Mouse (Mus musculus): ENCODE data around the gene Fli1. TPM values are rescaled to one million over a fixed set of nuclear protein-coding genes. Genes with fewer than 3 reads are reported as not detected.

Fli1 gene
- polyA plus RNA-seq, 1 experiment from 2014 or later = 23.4 TPM

- WGBS = 30% methylated on average over 3 of the region's 3 CpGs
- Histone ChIP-seq H3K27me3 (ENCODE audit: control insufficient read depth, insufficient read depth, low read length) (no peaks in the 10 kb centered on the region), H3K9me3 (replicated peaks; ENCODE audit: control insufficient read depth, low read length) (no peaks in the 10 kb centered on the region), H3K4me3 (ENCODE audit: low read length) (no peak overlapping the region), H3K9ac (ENCODE audit: low read length) (no peak overlapping the region), H3K36me3 (ENCODE audit: control insufficient read depth, insufficient read depth) (no peaks in the 10 kb centered on the region), H3K27ac (ENCODE audit: low read length) (peak overlapping the region; percentile 50), H3K4me2 (ENCODE audit: low read depth, low read length) (no peak overlapping the region), H3K4me1 (ENCODE audit: control insufficient read depth, insufficient read depth, low read length) (peaks cover 30% of the 10 kb centered on the region)
- ATAC-seq (replicated peaks; ENCODE audit: extremely low read depth, insufficient read depth, low FRiP score) = no peak
These were observed 21.3 kb downstream of the Fli1 start for GRCm38 (mm10) chr9:32521331-32521730.

GRCm38 (mm10) chr9:32520821-32521220, 21.8 kb downstream of the Fli1 start:
- Histone ChIP-seq H3K27me3 (ENCODE audit: control insufficient read depth, insufficient read depth, low read length) (no peaks in the 10 kb centered on the region), H3K4me2 (ENCODE audit: low read depth, low read length) (no peak overlapping the region), H3K4me3 (ENCODE audit: low read length) (no peak overlapping the region), H3K9me3 (replicated peaks; ENCODE audit: control insufficient read depth, low read length) (no peaks in the 10 kb centered on the region), H3K27ac (ENCODE audit: low read length) (peak overlapping the region; percentile 10), H3K36me3 (ENCODE audit: control insufficient read depth, insufficient read depth) (no peaks in the 10 kb centered on the region), H3K4me1 (ENCODE audit: control insufficient read depth, insufficient read depth, low read length) (peaks cover 33% of the 10 kb centered on the region), H3K9ac (ENCODE audit: low read length) (no peak overlapping the region)
- ATAC-seq (replicated peaks; ENCODE audit: extremely low read depth, insufficient read depth, low FRiP score) = no peak
- 55% methylated on average over 6 of the region's 6 CpGs for WGBS

DNA sequence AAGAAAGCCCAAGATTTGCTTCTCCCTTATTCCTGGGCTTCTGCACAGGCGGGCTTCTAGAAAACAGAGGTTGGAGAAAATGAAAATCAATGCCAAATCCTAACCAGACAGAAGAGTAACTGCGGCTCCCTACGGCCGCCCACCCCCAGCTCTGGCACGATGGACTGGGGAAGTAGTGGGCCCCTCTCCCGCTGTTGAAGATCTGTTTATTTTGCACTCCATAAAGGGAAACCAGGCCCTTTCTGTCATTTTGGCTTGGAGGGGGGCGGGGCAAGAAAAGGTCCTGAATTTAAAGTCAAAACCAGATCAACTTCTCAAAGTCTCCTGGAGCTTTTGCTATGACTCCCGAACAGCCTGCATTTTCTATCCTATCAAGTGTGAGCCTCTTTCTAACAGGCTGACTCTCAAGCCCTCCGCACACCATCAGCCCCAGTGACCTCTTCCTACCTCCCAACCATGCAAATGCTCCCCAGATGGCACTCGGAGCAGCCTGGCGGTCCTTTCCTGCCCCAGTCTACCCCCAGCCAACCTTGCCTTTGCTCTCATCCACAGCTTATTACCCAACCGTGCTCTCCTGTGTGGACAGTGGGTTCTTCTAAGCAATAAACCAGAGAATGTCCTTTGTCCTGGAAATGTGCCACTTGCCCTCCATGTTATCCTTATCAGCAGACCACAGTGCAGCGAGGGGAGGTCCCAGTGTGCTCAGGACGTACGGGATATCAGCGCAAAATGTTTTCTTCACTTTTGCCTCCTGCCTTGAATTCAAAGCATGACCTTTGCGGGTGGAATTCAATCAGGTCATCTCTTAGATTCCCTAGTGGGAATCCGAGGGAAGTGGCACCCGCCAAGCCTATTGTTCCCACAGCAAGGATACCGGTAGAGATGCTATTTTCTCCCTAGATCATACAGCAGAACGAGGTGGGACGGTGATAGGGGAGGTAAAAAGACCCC, 23.3 kb downstream of the Fli1 start:
- no peaks in the 10 kb centered on the region for H3K9me3 ChIP-seq (replicated peaks; ENCODE audit: control insufficient read depth, low read length)
- ATAC-seq (replicated peaks; ENCODE audit: extremely low read depth, insufficient read depth, low FRiP score) = peak; percentile 41
- H3K4me1 ChIP-seq (ENCODE audit: control insufficient read depth, insufficient read depth, low read length) = peaks cover 33% of the 10 kb centered on the region
- H3K36me3 ChIP-seq (ENCODE audit: control insufficient read depth, insufficient read depth) = no peaks in the 10 kb centered on the region
- WGBS = 40% methylated on average over 22 of the region's 22 CpGs
- peak overlapping the region; percentile 54 for H3K27ac ChIP-seq (ENCODE audit: low read length)
- peak overlapping the region; percentile 7; the same call in 1 of the 2 replicates for H3K4me2 ChIP-seq (ENCODE audit: low read depth, low read length)
- H3K4me3 ChIP-seq (ENCODE audit: low read length) = no peak overlapping the region
- no peak overlapping the region for H3K9ac ChIP-seq (ENCODE audit: low read length)
- no peaks in the 10 kb centered on the region for H3K27me3 ChIP-seq (ENCODE audit: control insufficient read depth, insufficient read depth, low read length)

- no peaks in the 10 kb centered on the region for H3K27me3 ChIP-seq (ENCODE audit: control insufficient read depth, insufficient read depth, low read length)
- H3K9me3 ChIP-seq (replicated peaks; ENCODE audit: control insufficient read depth, low read length) = no peaks in the 10 kb centered on the region
- ATAC-seq (replicated peaks; ENCODE audit: extremely low read depth, insufficient read depth, low FRiP score) = no peak
- no peaks in the 10 kb centered on the region for H3K36me3 ChIP-seq (ENCODE audit: control insufficient read depth, insufficient read depth)
- H3K9ac ChIP-seq (ENCODE audit: low read length) = peak overlapping the region; percentile 31; the same call in 1 of the 2 replicates
- H3K4me3 ChIP-seq (ENCODE audit: low read length) = no peak overlapping the region
- H3K4me1 ChIP-seq (ENCODE audit: control insufficient read depth, insufficient read depth, low read length) = peaks cover 35% of the 10 kb centered on the region
- WGBS = 62% methylated on average over 13 of the region's 13 CpGs
- H3K4me2 ChIP-seq (ENCODE audit: low read depth, low read length) = no peak overlapping the region
- peak overlapping the region; percentile 54 for H3K27ac ChIP-seq (ENCODE audit: low read length)
These were observed 24.1 kb downstream of the Fli1 start for GRCm38 (mm10) chr9:32518351-32519075.

DNA sequence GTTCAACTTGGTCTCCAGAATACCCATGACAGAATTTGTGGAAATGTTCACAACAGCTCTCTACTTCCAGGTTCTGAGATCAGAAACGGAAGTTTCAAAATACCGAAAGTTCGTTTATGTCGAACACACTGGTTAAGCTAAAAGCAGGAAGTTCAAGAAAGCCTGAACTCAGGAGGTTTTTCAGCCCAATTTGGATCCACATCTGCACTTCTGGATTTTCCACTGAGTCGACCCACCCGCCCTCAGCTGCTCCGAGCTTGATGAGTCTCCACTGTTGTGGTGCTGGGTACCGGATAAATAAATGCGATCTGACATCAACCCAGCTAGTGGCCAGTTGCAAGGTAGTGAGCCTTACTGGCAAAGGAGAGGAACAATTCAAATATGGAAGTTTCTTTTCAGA, 26.0 kb downstream of the Fli1 start:
- H3K9me3 ChIP-seq (replicated peaks; ENCODE audit: control insufficient read depth, low read length) = no peaks in the 10 kb centered on the region
- H3K9ac ChIP-seq (ENCODE audit: low read length) = peak overlapping the region; percentile 35; the same call in 1 of the 2 replicates
- H3K27ac ChIP-seq (ENCODE audit: low read length) = peak overlapping the region; percentile 70
- no peak for ATAC-seq (replicated peaks; ENCODE audit: extremely low read depth, insufficient read depth, low FRiP score)
- H3K4me1 ChIP-seq (ENCODE audit: control insufficient read depth, insufficient read depth, low read length) = peaks cover 32% of the 10 kb centered on the region
- 70% methylated on average over 9 of the region's 9 CpGs for WGBS
- H3K4me2 ChIP-seq (ENCODE audit: low read depth, low read length) = peak overlapping the region; percentile 11; the same call in 1 of the 2 replicates
- H3K36me3 ChIP-seq (ENCODE audit: control insufficient read depth, insufficient read depth) = no peaks in the 10 kb centered on the region
- H3K4me3 ChIP-seq (ENCODE audit: low read length) = no peak overlapping the region
- H3K27me3 ChIP-seq (ENCODE audit: control insufficient read depth, insufficient read depth, low read length) = no peaks in the 10 kb centered on the region

DNA sequence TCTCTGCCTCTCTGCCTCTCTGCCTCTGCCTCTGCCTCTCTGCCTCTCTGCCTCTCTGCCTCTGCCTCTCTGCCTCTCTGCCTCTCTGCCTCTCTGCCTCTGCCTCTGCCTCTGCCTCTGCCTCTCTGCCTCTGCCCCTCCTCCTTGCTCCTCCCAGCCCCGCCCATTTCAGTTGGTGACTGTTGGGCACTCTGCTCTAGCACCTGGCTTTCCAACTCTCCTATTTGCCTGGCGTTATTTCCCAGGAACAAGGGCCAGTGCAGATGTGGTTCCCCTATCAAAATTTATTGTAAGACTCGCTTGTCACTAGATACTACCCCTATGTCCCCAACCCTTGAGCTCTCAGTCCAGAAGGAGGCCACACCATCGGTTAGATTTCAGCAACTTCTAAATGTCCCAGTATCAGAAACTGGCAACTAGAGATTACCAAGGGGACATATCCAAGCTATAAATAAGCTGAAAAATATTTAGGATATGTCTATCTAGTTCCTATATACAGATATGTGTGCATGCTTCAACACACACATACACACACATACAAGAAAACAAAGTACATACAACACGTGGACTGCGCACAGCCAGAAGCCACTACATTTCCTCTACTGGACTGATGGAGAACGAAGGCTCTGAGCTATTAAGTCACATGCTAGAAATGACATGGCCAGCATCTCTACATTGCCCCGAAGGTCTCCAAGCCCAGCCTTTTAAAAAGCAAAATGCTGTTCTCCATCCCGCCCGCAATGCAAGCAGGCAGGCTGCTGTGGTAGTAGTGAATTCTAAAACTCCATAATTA, 26.6 kb downstream of the Fli1 start:
- H3K4me3 ChIP-seq (ENCODE audit: low read length) = no peak overlapping the region
- no peaks in the 10 kb centered on the region for H3K9me3 ChIP-seq (replicated peaks; ENCODE audit: control insufficient read depth, low read length)
- H3K4me2 ChIP-seq (ENCODE audit: low read depth, low read length) = peak overlapping the region; percentile 11; the same call in 1 of the 2 replicates
- H3K36me3 ChIP-seq (ENCODE audit: control insufficient read depth, insufficient read depth) = no peaks in the 10 kb centered on the region
- H3K27ac ChIP-seq (ENCODE audit: low read length) = peak overlapping the region; percentile 70
- H3K4me1 ChIP-seq (ENCODE audit: control insufficient read depth, insufficient read depth, low read length) = peaks cover 29% of the 10 kb centered on the region
- 63% methylated on average over 10 of the region's 10 CpGs for WGBS
- peak overlapping the region; percentile 35; the same call in 1 of the 2 replicates for H3K9ac ChIP-seq (ENCODE audit: low read length)
- H3K27me3 ChIP-seq (ENCODE audit: control insufficient read depth, insufficient read depth, low read length) = no peaks in the 10 kb centered on the region
- ATAC-seq (replicated peaks; ENCODE audit: extremely low read depth, insufficient read depth, low FRiP score) = no peak

- Histone ChIP-seq H3K4me2 (ENCODE audit: low read depth, low read length) (no peak overlapping the region), H3K36me3 (ENCODE audit: control insufficient read depth, insufficient read depth) (no peaks in the 10 kb centered on the region), H3K4me1 (ENCODE audit: control insufficient read depth, insufficient read depth, low read length) (peaks cover 18% of the 10 kb centered on the region), H3K9me3 (replicated peaks; ENCODE audit: control insufficient read depth, low read length) (no peaks in the 10 kb centered on the region), H3K4me3 (ENCODE audit: low read length) (no peak overlapping the region), H3K9ac (ENCODE audit: low read length) (no peak overlapping the region), H3K27me3 (ENCODE audit: control insufficient read depth, insufficient read depth, low read length) (no peaks in the 10 kb centered on the region), H3K27ac (ENCODE audit: low read length) (no peak overlapping the region)
- no peak for ATAC-seq (replicated peaks; ENCODE audit: extremely low read depth, insufficient read depth, low FRiP score)
- 63% methylated on average over 6 of the region's 6 CpGs for WGBS
These were observed 28.1 kb downstream of the Fli1 start for GRCm38 (mm10) chr9:32514406-32515058.

- no peak for ATAC-seq (replicated peaks; ENCODE audit: extremely low read depth, insufficient read depth, low FRiP score)
- no peak overlapping the region for H3K4me3 ChIP-seq (ENCODE audit: low read length)
- WGBS = 54% methylated on average over 2 of the region's 2 CpGs
These were observed 29.2 kb downstream of the Fli1 start for GRCm38 (mm10) chr9:32513471-32513870.

More at GRCm38 (mm10) chr9:32513471-32513870, 29.2 kb downstream of the Fli1 start:
- peaks cover 13% of the 10 kb centered on the region; the same call in 1 of the 2 replicates for H3K4me1 ChIP-seq (ENCODE audit: control insufficient read depth, insufficient read depth, low read length)
- no peak overlapping the region for H3K4me2 ChIP-seq (ENCODE audit: low read depth, low read length)
- H3K9me3 ChIP-seq (replicated peaks; ENCODE audit: control insufficient read depth, low read length) = no peaks in the 10 kb centered on the region
- no peak overlapping the region for H3K9ac ChIP-seq (ENCODE audit: low read length)
- H3K36me3 ChIP-seq (ENCODE audit: control insufficient read depth, insufficient read depth) = no peaks in the 10 kb centered on the region
- no peak overlapping the region for H3K27ac ChIP-seq (ENCODE audit: low read length)
- H3K27me3 ChIP-seq (ENCODE audit: control insufficient read depth, insufficient read depth, low read length) = no peaks in the 10 kb centered on the region
